Comparison of ENCODE assay signal across 16 mouse cellular contexts in the genomic region with DNA sequence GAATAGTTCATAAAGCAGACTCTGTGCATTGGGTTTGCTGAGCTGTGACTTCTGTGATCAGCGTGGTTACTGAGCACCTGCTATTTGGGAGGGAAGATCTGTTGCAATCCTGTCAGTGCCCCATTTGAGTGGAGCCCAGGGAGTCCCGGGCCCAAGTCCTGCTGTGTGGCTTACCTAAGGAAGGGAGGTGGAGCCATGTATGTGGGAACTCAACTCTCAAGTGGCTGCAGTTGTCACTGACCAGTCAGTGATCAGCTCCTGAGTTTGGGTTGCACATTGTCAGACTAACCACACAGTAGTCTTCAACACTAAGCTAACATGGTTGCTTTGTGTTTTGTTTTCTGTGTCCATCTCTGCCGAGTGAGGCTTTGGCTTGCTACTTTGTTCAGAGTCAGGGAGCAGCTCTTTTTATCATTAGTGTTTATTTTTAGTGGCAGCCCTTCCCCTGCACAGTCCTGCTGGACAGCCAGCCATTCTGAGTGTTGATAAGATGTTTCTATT. TPM values are rescaled to one million over a fixed set of nuclear protein-coding genes. Genes with fewer than 3 reads are reported as not detected.
DNase-seq lines count a peak whose midpoint lies in the region; ATAC-seq lines count a peak whose summit lies in the region.
"Had no signal": no experiment of that assay in that cellular context is flagged by ENCODE, and none has a peak within 500 bp of the region (broad histone marks: within the 10 kb centered on the region; RNA-seq: fewer than 3 reads in every experiment).

No protein-coding gene starts in this region.

- H3K9me3 ChIP-seq in kidney, embryonic 16.5 days (ENCODE audit: low read length): no peaks in the 10 kb centered on the region
- no peaks in the 10 kb centered on the region for H3K9me3 ChIP-seq in kidney, embryonic 14.5 days (ENCODE audit: control insufficient read depth, low read length)
- no peaks in the 10 kb centered on the region for H3K9me3 ChIP-seq in liver, embryonic 11.5 days (ENCODE audit: control insufficient read depth, low read length)
- no peaks in the 10 kb centered on the region for H3K9me3 ChIP-seq in limb, embryonic 10.5 days (replicated peaks)
- H3K9me3 ChIP-seq: hindbrain, embryonic 10.5 days; midbrain, embryonic 15.5 days had no signal

- no peaks in the 10 kb centered on the region for H3K27me3 ChIP-seq in kidney, embryonic 16.5 days (ENCODE audit: insufficient read depth, low read length)
- H3K27me3 ChIP-seq in kidney, embryonic 14.5 days (ENCODE audit: control insufficient read depth, insufficient read depth, low read length): no peaks in the 10 kb centered on the region
- H3K27me3 ChIP-seq in liver, embryonic 11.5 days (replicated peaks; ENCODE audit: control insufficient read depth, insufficient read depth, low read length): no peaks in the 10 kb centered on the region
- H3K27me3 ChIP-seq in limb, embryonic 10.5 days (ENCODE audit: low read depth, poor library complexity, severe bottlenecking): no peaks in the 10 kb centered on the region
- H3K27me3 ChIP-seq: CH12.LX; midbrain, embryonic 15.5 days had no signal

- no peak overlapping the region for H3K4me3 ChIP-seq in kidney, embryonic 16.5 days (ENCODE audit: low read length)
- H3K4me3 ChIP-seq in kidney, embryonic 14.5 days (ENCODE audit: low read length): no peak overlapping the region
- no peak overlapping the region for H3K4me3 ChIP-seq in liver, embryonic 11.5 days (ENCODE audit: low read depth, low read length)
- H3K4me3 ChIP-seq in limb, embryonic 10.5 days: no peak overlapping the region
- H3K4me3 ChIP-seq: hindbrain, embryonic 10.5 days; midbrain, embryonic 15.5 days had no signal

- H3K36me3 ChIP-seq in kidney, embryonic 16.5 days (ENCODE audit: insufficient read depth, low read length): peaks cover 4% of the 10 kb centered on the region; the same call in 1 of the 2 replicates
- no peaks in the 10 kb centered on the region; the same call in 1 of the 2 replicates for H3K36me3 ChIP-seq in kidney, embryonic 14.5 days (ENCODE audit: control insufficient read depth, insufficient read depth, low read length)
- peaks cover 6% of the 10 kb centered on the region; the same call in 1 of the 2 replicates for H3K36me3 ChIP-seq in liver, embryonic 11.5 days (ENCODE audit: control insufficient read depth, insufficient read depth, low read length)
- peaks cover 22% of the 10 kb centered on the region for H3K36me3 ChIP-seq in limb, embryonic 10.5 days
- H3K36me3 ChIP-seq: midbrain, embryonic 15.5 days had no signal

- peaks cover 21% of the 10 kb centered on the region for H3K4me1 ChIP-seq in kidney, embryonic 16.5 days (ENCODE audit: insufficient read depth, low read length)
- peaks cover 8% of the 10 kb centered on the region for H3K4me1 ChIP-seq in kidney, embryonic 14.5 days (ENCODE audit: control insufficient read depth, insufficient read depth, low read length)
- peaks cover 27% of the 10 kb centered on the region for H3K4me1 ChIP-seq in liver, embryonic 11.5 days (replicated peaks; ENCODE audit: control insufficient read depth, insufficient read depth, low read length)
- H3K4me1 ChIP-seq in limb, embryonic 10.5 days: peaks cover 5% of the 10 kb centered on the region; the same call in 1 of the 2 replicates

- ATAC-seq in kidney, embryonic 16.5 days (ENCODE audit: low FRiP score, low TSS enrichment): no peak
- no peak for ATAC-seq in kidney, embryonic 14.5 days (ENCODE audit: low FRiP score, low TSS enrichment)
- 0 out of 2 replicates have a peak, but pooled peaks have one; percentile 32 for ATAC-seq in liver, embryonic 11.5 days (replicated peaks; ENCODE audit: low FRiP score)
- ATAC-seq: forebrain, postnatal 0 days; midbrain, embryonic 15.5 days had no signal

- DNase-seq in A20 (ENCODE audit: low read depth, low spot score): peak; percentile 30
- peak; percentile 84 for DNase-seq in heart, adult 8-10 months (ENCODE audit: low spot score)
- DNase-seq in liver, embryonic 11.5 days (ENCODE audit: low spot score): no peak
- DNase-seq in gastrocnemius, postnatal 4 days (ENCODE audit: low spot score in 2 of 2): no peak
- DNase-seq in layer of hippocampus, adult 18-20 months (ENCODE audit: low spot score in 2 of 2): no peak
- no peak for DNase-seq in limb, embryonic 10.5 days (ENCODE audit: low spot score)
- DNase-seq: adrenal gland, postnatal 10 days; forebrain, postnatal 0 days; kidney, adult 9 months; right cerebral cortex, postnatal 25 days had no signal

- H3K4me2 ChIP-seq in kidney, embryonic 16.5 days (replicated peaks; ENCODE audit: low read depth, low read length): no peak overlapping the region
- no peak overlapping the region for H3K4me2 ChIP-seq in kidney, embryonic 14.5 days (replicated peaks; ENCODE audit: low read depth, low read length)
- H3K4me2 ChIP-seq in liver, embryonic 11.5 days: peak overlapping the region; percentile 28
- H3K4me2 ChIP-seq: midbrain, embryonic 15.5 days had no signal

- 0 out of 2 replicates have a peak overlapping the region, but pooled peaks have one; percentile 35 for H3K27ac ChIP-seq in kidney, embryonic 16.5 days (ENCODE audit: low read length)
- H3K27ac ChIP-seq in kidney, embryonic 14.5 days (ENCODE audit: low read depth, low read length): no peak overlapping the region
- H3K27ac ChIP-seq in liver, embryonic 11.5 days (ENCODE audit: low read depth, low read length): peak overlapping the region; percentile 56; the same call in 1 of the 2 replicates
- no peak overlapping the region for H3K27ac ChIP-seq in limb, embryonic 10.5 days
- H3K27ac ChIP-seq: hindbrain, embryonic 10.5 days; liver, embryonic 14.5 days; midbrain, embryonic 15.5 days had no signal

- H3K9ac ChIP-seq in kidney, embryonic 16.5 days (replicated peaks; ENCODE audit: low read length): no peak overlapping the region
- no peak overlapping the region for H3K9ac ChIP-seq in kidney, embryonic 14.5 days (ENCODE audit: low read depth, low read length)
- no peak overlapping the region for H3K9ac ChIP-seq in liver, embryonic 11.5 days (ENCODE audit: low read depth, low read length)
- H3K9ac ChIP-seq: forebrain, postnatal 0 days; liver, embryonic 14.5 days; midbrain, embryonic 15.5 days had no signal

- WGBS in kidney, embryonic 16.5 days: 31% methylated on average over 3 of the region's 3 CpGs
- WGBS in kidney, embryonic 14.5 days: 29% methylated on average over 3 of the region's 3 CpGs
- 20% methylated on average over 3 of the region's 3 CpGs for WGBS in liver, embryonic 11.5 days
- 60% methylated on average over 3 of the region's 3 CpGs for WGBS in limb, embryonic 10.5 days

RNA-seq across cellular contexts. Expression of a gene that starts 19.6 kb away (rescaled TPM):
- 27.9 and 29.4 TPM in 2 replicates for polyA plus RNA-seq in kidney, embryonic 16.5 days (2015; fragmentation: Nextera tagmentation; extraction: Ambion mirVana)
- 17.1 and 26.1 TPM in 2 replicates for polyA plus RNA-seq in kidney, embryonic 14.5 days (2014; fragmentation: Nextera tagmentation; extraction: Ambion mirVana)
- 10 to 100 TPM; 67.9 to 79.2 (median 73.3) TPM for total RNA-seq in heart, adult 8-10 months (2022)
- 22.6 TPM in 2 replicates for polyA plus RNA-seq in liver, embryonic 11.5 days (2014; fragmentation: Nextera tagmentation; extraction: Ambion mirVana)
- 10 to 100 TPM; 32.9 to 35.7 TPM for total RNA-seq in gastrocnemius, postnatal 4 days (2021)
- 10 to 100 TPM; 53.4 to 54.2 TPM for total RNA-seq in layer of hippocampus, adult 18-20 months (2021)
- 27.0 and 31.2 TPM in 2 replicates for polyA plus RNA-seq in limb, embryonic 10.5 days (2016; fragmentation: Nextera tagmentation; extraction: Ambion mirVana)

RNA-seq across cellular contexts. Expression of a gene that starts 40.8 kb away (rescaled TPM):
- polyA plus RNA-seq in kidney, embryonic 16.5 days (2015; fragmentation: Nextera tagmentation; extraction: Ambion mirVana): 1.0 and 1.1 TPM in 2 replicates
- polyA plus RNA-seq in kidney, embryonic 14.5 days (2014; fragmentation: Nextera tagmentation; extraction: Ambion mirVana): 0.20 and 0.46 TPM in 2 replicates
- total RNA-seq in heart, adult 8-10 months (2022): 1 to 10 TPM; 1.2 to 2.4 (median 1.7) TPM
- 0.74 and 0.92 TPM in 2 replicates for polyA plus RNA-seq in liver, embryonic 11.5 days (2014; fragmentation: Nextera tagmentation; extraction: Ambion mirVana)
- 1 to 10 TPM in 1 of 2 experiments, under 1 TPM in 1; 0.98 to 1.5 TPM for total RNA-seq in gastrocnemius, postnatal 4 days (2021)
- 1 to 10 TPM; 6.1 to 6.5 TPM for total RNA-seq in layer of hippocampus, adult 18-20 months (2021)
- polyA plus RNA-seq in limb, embryonic 10.5 days (2016; fragmentation: Nextera tagmentation; extraction: Ambion mirVana): 0.62 and 0.83 TPM in 2 replicates

Comparison
In these comparisons a context has a peak if more than half of its experiments do, and no peak if none do; other contexts are left out.
1. H3K27ac ChIP-seq: peak in kidney, embryonic 16.5 days (single experiment) and liver, embryonic 11.5 days (single experiment); none in kidney, embryonic 14.5 days (single experiment) and limb, embryonic 10.5 days (single experiment).
2. DNase-seq: peak in A20 (single experiment) and heart, adult 8-10 months (single experiment); none in liver, embryonic 11.5 days (single experiment), gastrocnemius, postnatal 4 days (0 of 2), layer of hippocampus, adult 18-20 months (0 of 2) and limb, embryonic 10.5 days (single experiment).